Mouse (Mus musculus): ENCODE results near the gene Lrrc4. TPM values are rescaled to one million over a fixed set of nuclear protein-coding genes. Genes with fewer than 3 reads are reported as not detected.

Gene Lrrc4
- polyA plus RNA-seq, 1 experiment from 2014 or later, result 0.56 TPM

DNA sequence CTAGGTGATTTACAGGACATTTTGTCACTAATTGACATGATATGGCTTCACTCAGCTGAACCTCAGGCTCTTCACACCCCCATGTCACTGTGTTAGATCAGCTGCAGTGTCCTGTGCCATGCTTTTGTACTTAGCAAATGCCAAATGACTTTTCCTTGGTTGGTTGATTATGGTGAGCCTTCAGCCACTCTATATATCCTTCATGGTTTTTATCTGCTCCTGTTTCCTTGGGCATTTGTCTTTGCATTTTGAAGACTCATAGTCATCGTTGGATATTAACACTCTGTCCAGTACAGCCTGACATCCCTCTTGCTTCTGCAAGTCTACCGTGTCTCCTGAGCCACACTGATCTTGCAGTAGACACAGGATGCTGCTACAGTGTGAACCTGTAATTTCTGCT, 27.5 kb upstream of the Lrrc4 start:
- DNase-seq (ENCODE audit: low spot score) (no peak), ATAC-seq (replicated peaks; ENCODE audit: low FRiP score) (no peak)
- Histone ChIP-seq H3K4me3 (ENCODE audit: low read depth, low read length) (no peak overlapping the region), H3K4me1 (replicated peaks; ENCODE audit: control insufficient read depth, insufficient read depth, low read length) (peaks cover 26% of the 10 kb centered on the region), H3K4me2 (no peak overlapping the region), H3K9me3 (ENCODE audit: control insufficient read depth, low read length) (no peaks in the 10 kb centered on the region), H3K36me3 (ENCODE audit: control insufficient read depth, insufficient read depth, low read length) (no peaks in the 10 kb centered on the region), H3K9ac (ENCODE audit: low read depth, low read length) (no peak overlapping the region), H3K27ac (ENCODE audit: low read depth, low read length) (no peak overlapping the region), H3K27me3 (replicated peaks; ENCODE audit: control insufficient read depth, insufficient read depth, low read length) (no peaks in the 10 kb centered on the region)
- whole genome bisulfite sequencing, result 89% methylated on average over 2 of the region's 2 CpGs

GRCm38 (mm10) chr6:28857198-28858180, 25.9 kb upstream of the Lrrc4 start:
- Histone ChIP-seq H3K4me2 (no peak overlapping the region), H3K4me1 (replicated peaks; ENCODE audit: control insufficient read depth, insufficient read depth, low read length) (peaks cover 26% of the 10 kb centered on the region), H3K4me3 (ENCODE audit: low read depth, low read length) (no peak overlapping the region), H3K27ac (ENCODE audit: low read depth, low read length) (no peak overlapping the region), H3K9me3 (ENCODE audit: control insufficient read depth, low read length) (no peaks in the 10 kb centered on the region), H3K27me3 (replicated peaks; ENCODE audit: control insufficient read depth, insufficient read depth, low read length) (no peaks in the 10 kb centered on the region), H3K9ac (ENCODE audit: low read depth, low read length) (no peak overlapping the region), H3K36me3 (ENCODE audit: control insufficient read depth, insufficient read depth, low read length) (no peaks in the 10 kb centered on the region)
- DNase-seq (ENCODE audit: low spot score) (no peak), ATAC-seq (replicated peaks; ENCODE audit: low FRiP score) (peak; percentile 61)
- WGBS, result 28% methylated on average over 2 of the region's 2 CpGs

- no peak overlapping the region for H3K4me2 ChIP-seq
- H3K36me3 ChIP-seq (ENCODE audit: control insufficient read depth, insufficient read depth, low read length), result no peaks in the 10 kb centered on the region
- no peak overlapping the region for H3K4me3 ChIP-seq (ENCODE audit: low read depth, low read length)
- peaks cover 26% of the 10 kb centered on the region for H3K4me1 ChIP-seq (replicated peaks; ENCODE audit: control insufficient read depth, insufficient read depth, low read length)
- no peak overlapping the region for H3K9ac ChIP-seq (ENCODE audit: low read depth, low read length)
- H3K9me3 ChIP-seq (ENCODE audit: control insufficient read depth, low read length), result no peaks in the 10 kb centered on the region
- no peak for ATAC-seq (replicated peaks; ENCODE audit: low FRiP score)
- 42% methylated on average over 4 of the region's 4 CpGs for WGBS
- H3K27me3 ChIP-seq (replicated peaks; ENCODE audit: control insufficient read depth, insufficient read depth, low read length), result no peaks in the 10 kb centered on the region
- no peak overlapping the region for H3K27ac ChIP-seq (ENCODE audit: low read depth, low read length)
- no peak for DNase-seq (ENCODE audit: low spot score)
Observed at GRCm38 (mm10) chr6:28856789-28857188, 25.2 kb upstream of the Lrrc4 start.

- Histone ChIP-seq H3K4me1 (replicated peaks; ENCODE audit: control insufficient read depth, insufficient read depth, low read length) (peaks cover 26% of the 10 kb centered on the region), H3K36me3 (ENCODE audit: control insufficient read depth, insufficient read depth, low read length) (no peaks in the 10 kb centered on the region), H3K9me3 (ENCODE audit: control insufficient read depth, low read length) (no peaks in the 10 kb centered on the region), H3K27me3 (replicated peaks; ENCODE audit: control insufficient read depth, insufficient read depth, low read length) (no peaks in the 10 kb centered on the region), H3K9ac (ENCODE audit: low read depth, low read length) (no peak overlapping the region), H3K4me2 (no peak overlapping the region), H3K4me3 (ENCODE audit: low read depth, low read length) (no peak overlapping the region), H3K27ac (ENCODE audit: low read depth, low read length) (no peak overlapping the region)
- ATAC-seq (replicated peaks; ENCODE audit: low FRiP score) (no peak), DNase-seq (ENCODE audit: low spot score) (no peak)
- 48% methylated on average over 3 of the region's 3 CpGs for WGBS
Observed at GRCm38 (mm10) chr6:28855442-28855841, 23.9 kb upstream of the Lrrc4 start.

DNA sequence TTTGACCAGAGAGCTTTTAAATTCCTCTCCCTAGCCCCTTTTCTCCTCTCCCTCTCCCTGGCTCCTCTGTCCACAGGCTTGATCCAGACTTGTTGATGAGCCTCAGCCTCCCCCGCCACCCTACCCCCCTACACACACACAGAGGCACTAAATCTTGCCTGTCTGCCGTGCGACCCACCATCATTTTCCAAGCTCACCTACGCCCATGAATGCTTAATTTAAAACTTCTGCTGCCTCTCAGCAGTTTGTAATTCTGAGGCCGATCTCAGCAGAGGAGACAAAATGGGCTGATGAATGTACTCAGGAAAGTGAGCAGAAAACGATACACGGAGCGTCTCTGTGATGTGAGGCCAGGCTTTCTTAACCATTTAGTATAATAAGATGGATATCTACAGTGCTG, 23.1 kb upstream of the Lrrc4 start:
- WGBS, result 66% methylated on average over 8 of the region's 8 CpGs
- DNase-seq (ENCODE audit: low spot score) (no peak), ATAC-seq (replicated peaks; ENCODE audit: low FRiP score) (no peak)
- Histone ChIP-seq H3K4me3 (ENCODE audit: low read depth, low read length) (no peak overlapping the region), H3K9ac (ENCODE audit: low read depth, low read length) (no peak overlapping the region), H3K27me3 (replicated peaks; ENCODE audit: control insufficient read depth, insufficient read depth, low read length) (no peaks in the 10 kb centered on the region), H3K27ac (ENCODE audit: low read depth, low read length) (no peak overlapping the region), H3K4me2 (no peak overlapping the region), H3K9me3 (ENCODE audit: control insufficient read depth, low read length) (no peaks in the 10 kb centered on the region), H3K36me3 (ENCODE audit: control insufficient read depth, insufficient read depth, low read length) (no peaks in the 10 kb centered on the region), H3K4me1 (replicated peaks; ENCODE audit: control insufficient read depth, insufficient read depth, low read length) (peaks cover 26% of the 10 kb centered on the region)

DNA sequence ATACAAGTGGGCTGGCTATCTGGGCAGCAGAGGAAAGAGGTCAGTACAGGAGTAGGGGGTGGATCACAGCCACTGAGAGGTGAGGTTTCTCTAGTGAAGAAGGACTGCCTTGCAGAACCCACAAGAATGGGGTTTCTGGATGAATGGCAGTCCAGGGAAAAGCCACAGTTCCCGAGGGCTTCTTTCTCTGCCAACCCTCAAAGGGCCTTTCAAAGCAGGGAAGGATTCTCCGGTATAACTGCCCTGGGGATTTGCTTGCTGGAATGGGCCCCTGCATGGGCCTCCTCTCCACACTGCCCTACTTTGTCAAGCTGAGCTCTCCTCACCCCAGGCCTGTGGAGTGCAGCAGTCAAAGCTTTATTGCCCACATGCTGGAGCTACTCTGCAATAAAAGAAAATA, 22.1 kb upstream of the Lrrc4 start:
- Histone ChIP-seq H3K9me3 (ENCODE audit: control insufficient read depth, low read length) (no peaks in the 10 kb centered on the region), H3K4me3 (ENCODE audit: low read depth, low read length) (no peak overlapping the region), H3K27me3 (replicated peaks; ENCODE audit: control insufficient read depth, insufficient read depth, low read length) (no peaks in the 10 kb centered on the region), H3K4me1 (replicated peaks; ENCODE audit: control insufficient read depth, insufficient read depth, low read length) (peaks cover 26% of the 10 kb centered on the region), H3K4me2 (no peak overlapping the region), H3K27ac (ENCODE audit: low read depth, low read length) (no peak overlapping the region), H3K36me3 (ENCODE audit: control insufficient read depth, insufficient read depth, low read length) (no peaks in the 10 kb centered on the region), H3K9ac (ENCODE audit: low read depth, low read length) (no peak overlapping the region)
- DNase-seq (ENCODE audit: low spot score) (no peak), ATAC-seq (replicated peaks; ENCODE audit: low FRiP score) (no peak)
- WGBS, result 59% methylated on average over 2 of the region's 2 CpGs

GRCm38 (mm10) chr6:28853164-28853563, 21.6 kb upstream of the Lrrc4 start:
- DNase-seq (ENCODE audit: low spot score), result no peak
- 71% methylated on average over 3 of the region's 3 CpGs for WGBS
- H3K4me1 ChIP-seq (replicated peaks; ENCODE audit: control insufficient read depth, insufficient read depth, low read length), result peaks cover 24% of the 10 kb centered on the region
- no peak for ATAC-seq (replicated peaks; ENCODE audit: low FRiP score)
- no peak overlapping the region for H3K4me3 ChIP-seq (ENCODE audit: low read depth, low read length)
- no peaks in the 10 kb centered on the region for H3K36me3 ChIP-seq (ENCODE audit: control insufficient read depth, insufficient read depth, low read length)
- no peaks in the 10 kb centered on the region for H3K27me3 ChIP-seq (replicated peaks; ENCODE audit: control insufficient read depth, insufficient read depth, low read length)
- H3K9ac ChIP-seq (ENCODE audit: low read depth, low read length), result no peak overlapping the region
- no peak overlapping the region for H3K27ac ChIP-seq (ENCODE audit: low read depth, low read length)
- H3K4me2 ChIP-seq, result no peak overlapping the region
- no peaks in the 10 kb centered on the region for H3K9me3 ChIP-seq (ENCODE audit: control insufficient read depth, low read length)

DNA sequence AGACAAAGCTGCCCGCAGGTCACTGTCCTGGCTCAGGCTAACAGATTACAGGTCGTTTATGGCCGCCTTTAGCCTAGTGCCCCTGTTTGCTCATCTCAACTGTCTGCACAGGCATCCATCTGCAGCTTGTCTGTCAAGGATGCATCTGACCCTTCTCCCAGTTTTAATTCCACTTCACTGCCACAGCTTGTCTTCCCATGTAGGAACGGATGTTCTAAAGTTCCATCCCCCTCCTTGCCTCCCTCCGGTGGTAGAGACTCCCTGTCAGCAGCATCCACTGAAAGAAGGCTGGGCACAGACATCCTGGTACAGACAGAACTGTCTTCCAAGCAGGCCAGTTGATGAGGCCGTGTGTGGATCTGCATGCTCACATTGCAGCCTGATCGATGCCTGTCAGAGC, 20.8 kb upstream of the Lrrc4 start:
- WGBS, result 82% methylated on average over 7 of the region's 7 CpGs
- DNase-seq (ENCODE audit: low spot score), result no peak
- Histone ChIP-seq H3K9me3 (ENCODE audit: control insufficient read depth, low read length) (no peaks in the 10 kb centered on the region), H3K36me3 (ENCODE audit: control insufficient read depth, insufficient read depth, low read length) (no peaks in the 10 kb centered on the region), H3K9ac (ENCODE audit: low read depth, low read length) (no peak overlapping the region), H3K4me2 (no peak overlapping the region), H3K4me1 (replicated peaks; ENCODE audit: control insufficient read depth, insufficient read depth, low read length) (peaks cover 18% of the 10 kb centered on the region), H3K27ac (ENCODE audit: low read depth, low read length) (no peak overlapping the region), H3K27me3 (replicated peaks; ENCODE audit: control insufficient read depth, insufficient read depth, low read length) (no peaks in the 10 kb centered on the region), H3K4me3 (ENCODE audit: low read depth, low read length) (no peak overlapping the region)
- ATAC-seq (replicated peaks; ENCODE audit: low FRiP score), result no peak

- WGBS, result 86% methylated on average over 9 of the region's 9 CpGs
- ATAC-seq (replicated peaks; ENCODE audit: low FRiP score), result no peak
- Histone ChIP-seq H3K27ac (ENCODE audit: low read depth, low read length) (no peak overlapping the region), H3K4me3 (ENCODE audit: low read depth, low read length) (no peak overlapping the region), H3K9ac (ENCODE audit: low read depth, low read length) (no peak overlapping the region), H3K27me3 (replicated peaks; ENCODE audit: control insufficient read depth, insufficient read depth, low read length) (no peaks in the 10 kb centered on the region), H3K4me2 (no peak overlapping the region), H3K4me1 (replicated peaks; ENCODE audit: control insufficient read depth, insufficient read depth, low read length) (peaks cover 4% of the 10 kb centered on the region; the same call in 1 of the 2 replicates), H3K36me3 (ENCODE audit: control insufficient read depth, insufficient read depth, low read length) (no peaks in the 10 kb centered on the region), H3K9me3 (ENCODE audit: control insufficient read depth, low read length) (no peaks in the 10 kb centered on the region)
- DNase-seq (ENCODE audit: low spot score), result no peak
Observed at GRCm38 (mm10) chr6:28850326-28850900, 18.9 kb upstream of the Lrrc4 start.

Data from liver, embryonic 11.5 days (tissue).